Mouse (Mus musculus): ENCODE results near the gene Skint7.
"Not testable (repeated sequence)": the region's sequence is repeated elsewhere in the genome, so short reads cannot be mapped to it uniquely, and the experiment has no call there.

The Skint7 gene

GRCm38 (mm10) chr4:111972623-111973022 lies at the start of gene Skint7:
Gene Skint7, plus strand, starts transcription at chr4:111972923.
- no peak for DNase-seq (ENCODE audit: extremely low read depth, insufficient read length, low spot score)

GRCm38 (mm10) chr4:111961309-111961708 lies 11.4 kb upstream of the Skint7 start:
- DNase-seq (ENCODE audit: extremely low read depth, insufficient read length, low spot score), result no peak

- DNase-seq (ENCODE audit: extremely low read depth, insufficient read length, low spot score), result not testable (repeated sequence)
Measured at GRCm38 (mm10) chr4:111963241-111963640, 9.5 kb upstream of the Skint7 start.

GRCm38 (mm10) chr4:111963669-111964068 lies 9.1 kb upstream of the Skint7 start:
- DNase-seq (ENCODE audit: extremely low read depth, insufficient read length, low spot score), result no peak

GRCm38 (mm10) chr4:112005969-112006368 lies 33.2 kb downstream of the Skint7 start, which contains the start of gene Skint1:
Gene Skint1, plus strand, starts transcription at chr4:112006269.
- DNase-seq (ENCODE audit: extremely low read depth, insufficient read length, low spot score), result no peak
